Mouse (Mus musculus) bone marrow macrophage, adult 2 months (primary cell): ENCODE results near the gene Pdgfa. TPM values are rescaled to one million over a fixed set of nuclear protein-coding genes. Genes with fewer than 3 reads are reported as not detected.

Source experiments
- H3K27ac ChIP-seq: 2 replicates; pipeline ENCODE4 v1.5.1; 2012; ENCODE audit warnings: low read depth, low read length; ENCODE audit not compliant: insufficient read depth
- H3K4me1 ChIP-seq: 2 replicates; pipeline ENCODE4 v1.6.1; 2012; ENCODE audit warnings: low read length; ENCODE audit not compliant: control insufficient read depth, insufficient read depth
- H3K4me3 ChIP-seq: 2 replicates; pipeline ENCODE4 v1.5.1; 2012; ENCODE audit warnings: mild to moderate bottlenecking, low read length, moderate library complexity; ENCODE audit not compliant: insufficient read depth
- CTCF ChIP-seq: IDR thresholded peaks from 2 replicates; pipeline ENCODE4 v1.5.1; 2012; ENCODE audit warnings: low read depth, mild to moderate bottlenecking, low read length, moderate library complexity
- POLR2A ChIP-seq: IDR thresholded peaks from 2 replicates; pipeline ENCODE4 v1.6.1; 2012; ENCODE audit warnings: mild to moderate bottlenecking, low read depth, low read length, borderline replicate concordance
- polyA plus RNA-seq: library from polyadenylated mRNA; stranded (reverse); fragments of >200 nt; gene quantifications from 2 replicates; pipeline ENCODE4 v1.2.4, GENCODE M21; 2012; ENCODE audit not compliant: missing spikeins, insufficient read depth, insufficient read length

The Pdgfa gene
- polyA plus RNA-seq, 1 experiment = 15.6 TPM

GRCm38 (mm10) chr5:138940576-138940975 is 56.6 kb downstream of the Pdgfa start:
- TF ChIP-seq POLR2A (no peak), CTCF (no peak)
- Histone ChIP-seq H3K4me1 (no peaks in the 10 kb centered on the region), H3K27ac (no peak overlapping the region)

DNA sequence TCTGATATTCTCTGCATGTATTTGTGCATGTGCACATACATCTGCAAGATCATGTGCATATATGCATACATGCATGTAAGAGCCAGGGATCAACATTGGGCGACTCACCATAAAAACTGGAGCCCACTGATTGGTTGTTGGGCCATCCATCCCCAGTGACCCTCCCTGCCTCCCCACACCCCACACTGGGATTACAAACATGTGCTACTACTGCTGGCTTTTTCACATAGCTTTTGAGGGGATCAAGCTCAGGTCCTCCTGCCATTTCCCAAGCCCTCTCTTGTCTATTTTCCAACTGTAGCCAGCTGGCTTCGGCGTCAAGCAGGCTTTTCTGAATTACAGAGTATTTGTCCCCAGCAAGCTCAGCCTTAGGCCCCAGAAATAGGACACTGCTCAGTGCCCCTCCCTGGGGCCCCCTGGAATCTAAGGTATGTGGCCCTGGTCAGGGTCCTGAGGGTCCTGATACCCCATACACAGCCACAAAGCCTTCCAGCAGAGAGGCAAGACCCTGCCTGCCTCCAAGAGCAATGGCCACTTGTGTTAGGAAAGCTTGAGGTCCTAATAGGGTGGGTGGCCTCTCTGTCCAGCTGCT is 58.5 kb downstream of the Pdgfa start:
- no peak overlapping the region for H3K4me3 ChIP-seq

More at GRCm38 (mm10) chr5:138940576-138940975, 56.6 kb downstream of the Pdgfa start:
- no peak overlapping the region for H3K4me3 ChIP-seq

GRCm38 (mm10) chr5:138936399-138937089 is 60.6 kb downstream of the Pdgfa start:
- no peak for TF ChIP-seq POLR2A
- TF ChIP-seq CTCF = no peak
- Histone ChIP-seq H3K27ac (no peak overlapping the region), H3K4me3 (no peak overlapping the region), H3K4me1 (no peaks in the 10 kb centered on the region)

More for the DNA sequence above, 58.5 kb downstream of the Pdgfa start:
- no peak for TF ChIP-seq CTCF
- TF ChIP-seq POLR2A = no peak
- Histone ChIP-seq H3K4me1 (no peaks in the 10 kb centered on the region), H3K27ac (no peak overlapping the region)

- H3K4me1 ChIP-seq = no peaks in the 10 kb centered on the region
- H3K27ac ChIP-seq = no peak overlapping the region
These were observed 62.6 kb downstream of the Pdgfa start for GRCm38 (mm10) chr5:138934540-138934939.

GRCm38 (mm10) chr5:138932460-138933432 is 64.4 kb downstream of the Pdgfa start:
- Histone ChIP-seq H3K4me3 (no peak overlapping the region), H3K27ac (no peak overlapping the region), H3K4me1 (no peaks in the 10 kb centered on the region)
- TF ChIP-seq CTCF = no peak
- TF ChIP-seq POLR2A = no peak

More at GRCm38 (mm10) chr5:138934540-138934939, 62.6 kb downstream of the Pdgfa start:
- TF ChIP-seq CTCF (no peak), POLR2A (no peak)
- no peak overlapping the region for H3K4me3 ChIP-seq

DNA sequence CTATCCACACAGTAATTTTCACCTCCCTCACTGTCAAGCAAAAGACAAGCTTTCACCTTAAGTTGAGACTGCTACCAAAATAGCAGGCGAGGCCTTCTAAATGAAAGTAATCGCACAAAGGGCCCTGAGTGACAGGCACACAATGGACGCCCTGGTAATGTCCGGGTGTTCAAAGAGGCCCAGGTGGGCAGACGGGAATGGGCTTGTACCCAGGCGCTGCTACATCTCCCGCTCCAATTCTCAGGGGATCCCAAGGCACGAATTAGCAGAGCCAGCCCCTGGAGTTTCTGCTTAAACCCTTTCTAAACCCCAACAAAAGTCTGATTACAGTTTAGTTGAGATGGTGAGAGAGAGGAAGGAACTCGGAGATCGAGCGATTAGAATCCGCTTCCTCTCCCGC is 65.3 kb downstream of the Pdgfa start:
- no peak overlapping the region for H3K27ac ChIP-seq
- H3K4me1 ChIP-seq = no peaks in the 10 kb centered on the region
- TF ChIP-seq POLR2A = no peak
- no peak for TF ChIP-seq CTCF
- no peak overlapping the region for H3K4me3 ChIP-seq

DNA sequence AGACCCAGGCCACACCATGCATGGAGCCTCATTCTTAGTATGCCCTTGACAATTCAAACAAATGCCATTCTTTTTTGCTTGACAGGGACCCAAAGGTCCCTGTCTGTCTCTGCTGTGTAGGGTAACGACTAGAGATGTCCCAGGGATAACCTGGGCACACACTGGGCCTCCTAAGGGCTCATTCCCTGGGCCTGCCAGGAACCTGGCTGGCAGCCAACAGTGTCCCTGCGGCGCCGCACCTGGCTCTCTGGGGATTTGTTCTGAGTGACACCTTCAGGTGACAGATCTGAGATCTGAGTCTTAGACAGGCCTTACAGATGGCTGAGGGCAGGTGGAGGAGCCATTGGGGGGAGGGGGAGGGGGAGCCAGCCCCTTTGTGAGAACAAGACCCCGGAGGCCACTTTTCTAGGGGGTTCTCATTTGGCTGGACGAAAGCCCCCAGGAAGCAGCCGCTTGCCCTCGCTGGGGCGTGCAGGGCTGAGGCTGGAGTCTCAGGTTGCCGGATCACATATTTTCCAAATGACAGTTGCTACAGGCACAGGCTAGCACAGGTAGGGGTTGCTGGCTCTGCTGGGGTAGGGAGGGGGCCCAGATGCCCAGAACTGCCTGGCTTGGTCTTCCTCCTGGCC is 67.2 kb downstream of the Pdgfa start:
- Histone ChIP-seq H3K27ac (no peak overlapping the region), H3K4me3 (no peak overlapping the region), H3K4me1 (no peaks in the 10 kb centered on the region)
- TF ChIP-seq CTCF (no peak), POLR2A (no peak)

Other genes with a start within 250 kb of the Pdgfa start
- 33.1 and 36.5 TPM in 2 replicates for gene Fam20c, start 242.9 kb downstream of the Pdgfa start, polyA plus RNA-seq
- gene Gm5294, start 177.3 kb downstream of the Pdgfa start, polyA plus RNA-seq = not detected in 2 replicates
- gene Prkar1b, start 152.6 kb upstream of the Pdgfa start, polyA plus RNA-seq = 2.1 and 2.5 TPM in 2 replicates
- gene Dnaaf5, start 152.9 kb upstream of the Pdgfa start, polyA plus RNA-seq = 6.2 and 7.5 TPM in 2 replicates
- gene Sun1, start 203.3 kb upstream of the Pdgfa start, polyA plus RNA-seq = 21.8 and 25.2 TPM in 2 replicates